Mouse (Mus musculus) forebrain, embryonic 10.5 days (tissue): ENCODE data around the gene Jmjd6. TPM values are rescaled to one million over a fixed set of nuclear protein-coding genes. Genes with fewer than 3 reads are reported as not detected.

ENCODE experiments used
- DNase-seq: peaks from one replicate; pipeline ENCODE4 v3.0.0-alpha.2; 2017; ENCODE audit warnings: low spot score; ENCODE audit errors: extremely low spot score
- H3K27ac ChIP-seq: fragments of 300-500 bp; sonication (generic); 2 replicates; pipeline ENCODE4 v1.5.1; 2016; ENCODE audit warnings: mild to moderate bottlenecking
- H3K27me3 ChIP-seq: fragments of 300-500 bp; sonication (generic); 2 replicates; pipeline ENCODE4 v1.6.1; 2016; ENCODE audit warnings: mild to moderate bottlenecking; ENCODE audit not compliant: poor library complexity, severe bottlenecking
- H3K36me3 ChIP-seq: fragments of 300-500 bp; sonication (generic); replicated peaks from 2 replicates; pipeline ENCODE4 v1.6.1; 2016; ENCODE audit warnings: mild to moderate bottlenecking, moderate library complexity
- H3K4me1 ChIP-seq: fragments of 300-500 bp; sonication (generic); 2 replicates; pipeline ENCODE4 v1.6.1; 2016
- H3K4me3 ChIP-seq: fragments of 300-500 bp; sonication (generic); 2 replicates; pipeline ENCODE4 v1.5.1; 2016; ENCODE audit warnings: mild to moderate bottlenecking, moderate library complexity
- H3K9me3 ChIP-seq: fragments of 300-500 bp; sonication (generic); 2 replicates; pipeline ENCODE4 v1.6.1; 2016; ENCODE audit warnings: mild to moderate bottlenecking, moderate library complexity
- WGBS: fragments of 180-500 bp; shearing (Covaris S2); methylation state at CpG from one replicate; pipeline ENCODE4 v1.1.7; 2016; 5-methylcytosine and 5-hydroxymethylcytosine counted together
- polyA plus RNA-seq: library from polyadenylated mRNA; unstranded; fragments of >200 nt; fragmentation: Nextera tagmentation; extraction: Ambion mirVana; gene quantifications from 2 replicates; pipeline ENCODE4 v1.2.1, GENCODE M21; 2016

The Jmjd6 gene
- 91.1 and 106 TPM in 2 replicates for polyA plus RNA-seq

DNA sequence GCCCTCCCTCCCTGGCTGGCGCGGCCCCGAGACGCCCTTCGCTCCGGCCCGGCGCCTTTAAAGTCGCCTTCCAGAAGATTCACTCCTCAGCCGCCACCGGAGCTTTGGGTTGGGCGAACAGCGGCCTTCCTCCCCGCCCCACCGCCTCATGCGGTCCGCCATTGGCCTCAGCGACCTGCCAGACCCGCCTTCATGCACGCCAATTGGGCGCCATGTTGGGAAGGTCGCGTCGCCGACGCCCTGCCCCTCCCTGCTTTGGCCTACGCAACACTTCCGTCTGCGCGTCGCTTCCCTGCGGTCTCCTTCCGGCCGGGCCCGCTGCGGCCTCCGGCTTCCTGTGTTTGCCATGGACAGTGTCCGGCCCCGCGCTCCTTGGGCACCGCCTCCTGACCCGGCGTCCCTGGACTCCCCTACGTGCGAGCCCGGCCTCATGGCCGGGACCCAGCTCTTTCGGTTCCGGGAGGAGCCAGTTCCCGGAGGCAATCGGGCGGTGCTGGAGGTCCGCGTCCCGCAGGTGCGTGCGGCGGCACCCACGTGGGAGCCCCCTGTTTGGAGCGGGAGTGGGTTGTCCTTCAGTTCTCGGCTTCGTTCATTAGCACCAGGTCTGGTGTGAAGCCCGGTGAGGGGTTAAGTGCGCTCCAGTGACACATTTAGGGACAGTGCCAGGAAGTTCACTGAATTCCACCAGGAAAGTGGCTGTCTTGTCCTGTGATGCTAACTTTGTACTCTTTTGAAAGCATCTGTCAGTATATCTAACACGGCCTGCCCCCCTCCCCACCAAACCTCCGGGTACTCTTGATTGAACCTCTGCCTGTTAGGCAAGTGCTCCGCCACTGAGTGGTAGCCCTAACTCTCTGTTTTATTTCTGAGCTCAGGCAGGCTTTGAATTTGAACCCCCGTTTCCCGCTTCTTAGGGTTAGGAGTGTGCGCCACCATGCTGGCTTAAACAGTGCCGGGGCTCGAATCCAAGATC lies at the start of gene Jmjd6, which contains the start of gene Mettl23:
Gene Jmjd6 (minus strand): TSS at position 189 of the 973 bp plus-strand sequence.
Gene Mettl23 (plus strand): TSS at position 18 of the 973 bp plus-strand sequence.
- under 1% methylated on average over 72 of the region's 72 CpGs for WGBS
- H3K27ac ChIP-seq: peak within 1 kb of the TSS; percentile 98
- peaks cover 67% of the 10 kb centered on the region for H3K4me1 ChIP-seq
- no peaks in the 10 kb centered on the region for H3K9me3 ChIP-seq
- no peaks in the 10 kb centered on the region for H3K27me3 ChIP-seq
- DNase-seq: peak; percentile 97
- peak within 1 kb of the TSS; percentile 89 for H3K4me3 ChIP-seq
- H3K36me3 ChIP-seq: peaks cover 57% of the 10 kb centered on the region

DNA sequence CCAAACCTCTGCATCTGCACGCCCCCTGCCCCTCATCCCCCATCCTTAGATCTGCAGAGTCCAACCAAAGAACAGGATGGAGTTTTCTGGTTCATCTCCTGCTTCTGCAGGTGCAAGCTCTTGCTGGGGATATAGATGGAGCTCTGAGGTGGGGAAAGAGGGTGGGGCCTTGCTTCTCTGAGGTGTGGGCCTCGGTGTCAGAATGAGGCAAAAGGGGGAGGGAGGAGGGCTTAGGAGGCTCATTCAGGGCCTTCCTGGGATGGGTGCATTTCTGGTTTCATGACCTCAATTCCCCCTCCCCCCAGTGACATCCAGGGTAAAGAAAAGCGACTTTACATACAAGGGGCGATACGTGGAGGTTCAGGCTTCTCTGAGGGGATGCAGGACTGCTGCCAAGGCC lies 43.9 kb upstream of the Jmjd6 start:
- DNase-seq: no peak
- WGBS: 61% methylated on average over 5 of the region's 5 CpGs
- no peak overlapping the region for H3K27ac ChIP-seq
- H3K36me3 ChIP-seq: no peaks in the 10 kb centered on the region
- peaks cover 15% of the 10 kb centered on the region for H3K4me1 ChIP-seq
- H3K27me3 ChIP-seq: peaks cover 38% of the 10 kb centered on the region
- no peak overlapping the region for H3K4me3 ChIP-seq
- H3K9me3 ChIP-seq: no peaks in the 10 kb centered on the region

DNA sequence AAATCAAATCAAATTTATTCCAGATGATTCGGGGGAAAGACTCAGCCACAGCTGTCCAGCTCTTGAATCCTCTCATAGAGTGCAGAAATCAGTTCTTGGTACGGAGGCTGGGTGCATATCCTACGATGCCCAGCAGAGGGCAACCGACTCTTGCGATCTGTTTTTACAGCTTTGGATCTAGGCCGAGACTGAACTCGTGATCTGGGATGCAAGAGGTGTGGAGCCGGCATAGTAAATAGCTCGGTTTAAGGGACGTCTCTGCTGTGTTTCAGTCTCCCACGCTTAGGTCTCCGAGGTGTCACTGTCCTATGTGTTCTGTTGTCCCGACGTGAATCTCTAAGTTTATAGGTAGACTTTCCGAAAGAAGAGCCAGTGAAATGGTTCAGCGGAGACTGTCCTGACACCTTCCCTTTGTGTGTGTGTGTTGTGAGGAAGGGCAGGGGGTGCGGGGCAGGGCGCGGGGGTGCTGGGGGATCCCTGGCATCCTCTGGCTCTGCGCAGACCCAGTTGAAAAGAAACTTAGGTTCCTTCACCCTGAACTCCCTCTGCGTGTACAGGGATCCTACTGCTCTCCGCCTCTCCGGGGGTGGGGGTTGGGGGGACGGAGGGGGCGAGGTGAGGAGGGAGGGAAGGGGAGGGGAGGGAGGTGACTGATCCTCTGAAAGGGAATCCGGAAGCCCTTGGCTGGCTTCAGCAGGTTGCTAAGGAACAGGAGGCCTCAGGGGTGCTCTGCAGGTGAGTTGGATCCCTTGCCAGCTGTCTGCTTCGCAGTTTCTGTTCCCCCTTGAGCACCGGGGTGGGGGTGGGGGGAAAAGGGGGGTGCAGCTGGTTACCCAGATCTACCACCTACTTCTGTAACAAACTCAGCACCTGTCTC lies 42.3 kb upstream of the Jmjd6 start:
- H3K27ac ChIP-seq: peak overlapping the region; percentile 52; the same call in 1 of the 2 replicates
- peak overlapping the region; percentile 36 for H3K4me3 ChIP-seq
- 3% methylated on average over 27 of the region's 28 CpGs for WGBS
- peaks cover 38% of the 10 kb centered on the region for H3K27me3 ChIP-seq
- peaks cover 15% of the 10 kb centered on the region for H3K4me1 ChIP-seq
- no peaks in the 10 kb centered on the region for H3K36me3 ChIP-seq
- no peaks in the 10 kb centered on the region for H3K9me3 ChIP-seq
- peak; percentile 82 for DNase-seq

DNA sequence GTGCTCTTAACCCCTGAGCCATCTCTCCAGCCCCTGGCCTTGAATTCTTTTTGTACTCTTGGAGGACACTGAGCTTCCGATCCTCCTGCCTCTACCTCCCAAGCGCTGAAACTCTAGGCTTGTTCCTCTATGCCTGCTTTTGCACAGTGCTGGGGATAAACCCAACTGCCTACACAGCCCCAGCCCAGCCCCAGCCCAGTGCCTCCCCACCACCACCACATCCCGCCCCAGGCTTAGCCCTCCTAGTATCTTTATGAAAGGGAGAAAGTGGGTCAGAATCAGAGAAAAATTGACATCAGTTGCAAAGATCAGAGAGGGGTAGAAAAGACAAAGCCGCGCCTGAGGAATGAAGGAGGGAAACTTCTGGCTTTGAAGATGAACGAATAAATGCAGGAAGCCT lies 40.8 kb upstream of the Jmjd6 start:
- Histone ChIP-seq H3K36me3 (no peaks in the 10 kb centered on the region), H3K27ac (no peak overlapping the region), H3K27me3 (peaks cover 37% of the 10 kb centered on the region), H3K4me3 (no peak overlapping the region), H3K9me3 (no peaks in the 10 kb centered on the region), H3K4me1 (peaks cover 10% of the 10 kb centered on the region)
- WGBS: 88% methylated on average over 6 of the region's 6 CpGs
- no peak for DNase-seq

DNA sequence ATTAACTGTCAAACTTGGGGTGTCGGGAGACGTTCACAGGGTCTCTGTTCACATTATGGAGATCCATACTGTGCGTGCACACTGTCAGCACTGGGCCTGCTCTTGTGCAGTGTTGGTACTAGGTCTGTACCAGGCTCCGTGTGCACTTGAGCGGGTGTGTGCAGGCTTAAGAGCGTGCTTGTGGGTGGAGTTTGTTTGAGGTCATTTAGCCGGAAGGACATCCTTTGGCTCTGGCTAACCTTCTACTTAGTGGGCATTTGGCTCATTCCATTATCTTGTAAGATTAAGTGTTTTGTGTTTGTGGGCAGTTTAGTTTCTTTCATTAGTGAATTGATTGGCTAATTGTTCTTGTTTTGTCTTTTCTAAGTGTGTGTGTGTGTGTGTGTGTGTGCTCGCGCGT lies 39.2 kb upstream of the Jmjd6 start:
- Histone ChIP-seq H3K36me3 (no peaks in the 10 kb centered on the region), H3K4me1 (peaks cover 10% of the 10 kb centered on the region), H3K9me3 (no peaks in the 10 kb centered on the region), H3K27me3 (peaks cover 31% of the 10 kb centered on the region), H3K27ac (no peak overlapping the region), H3K4me3 (no peak overlapping the region)
- DNase-seq: no peak
- 85% methylated on average over 10 of the region's 10 CpGs for WGBS

DNA sequence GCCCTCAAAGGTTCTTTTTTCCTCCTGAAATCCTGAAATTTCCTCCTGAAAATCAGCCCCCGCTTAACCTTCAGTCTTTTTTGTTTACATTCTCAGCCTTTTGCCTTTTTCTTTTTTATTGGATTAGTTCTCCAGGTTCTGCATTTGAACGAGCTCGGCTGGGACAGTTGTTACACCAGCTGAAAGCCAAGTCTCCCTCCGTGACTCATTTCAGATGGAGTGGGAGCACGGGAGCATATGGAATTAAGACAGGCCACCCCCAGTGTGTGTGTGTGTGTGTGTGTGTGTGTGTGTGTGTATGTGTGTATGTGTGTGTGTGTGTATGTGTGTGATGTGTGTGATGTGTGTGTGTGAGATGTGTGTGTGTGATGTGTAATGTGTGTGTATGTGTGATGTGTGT lies 38.2 kb upstream of the Jmjd6 start:
- H3K36me3 ChIP-seq: no peaks in the 10 kb centered on the region
- H3K27ac ChIP-seq: no peak overlapping the region
- no peak for DNase-seq
- H3K27me3 ChIP-seq: peaks cover 21% of the 10 kb centered on the region
- H3K4me3 ChIP-seq: no peak overlapping the region
- peaks cover 10% of the 10 kb centered on the region for H3K4me1 ChIP-seq
- WGBS: 70% methylated on average over 5 of the region's 5 CpGs
- no peaks in the 10 kb centered on the region for H3K9me3 ChIP-seq

DNA sequence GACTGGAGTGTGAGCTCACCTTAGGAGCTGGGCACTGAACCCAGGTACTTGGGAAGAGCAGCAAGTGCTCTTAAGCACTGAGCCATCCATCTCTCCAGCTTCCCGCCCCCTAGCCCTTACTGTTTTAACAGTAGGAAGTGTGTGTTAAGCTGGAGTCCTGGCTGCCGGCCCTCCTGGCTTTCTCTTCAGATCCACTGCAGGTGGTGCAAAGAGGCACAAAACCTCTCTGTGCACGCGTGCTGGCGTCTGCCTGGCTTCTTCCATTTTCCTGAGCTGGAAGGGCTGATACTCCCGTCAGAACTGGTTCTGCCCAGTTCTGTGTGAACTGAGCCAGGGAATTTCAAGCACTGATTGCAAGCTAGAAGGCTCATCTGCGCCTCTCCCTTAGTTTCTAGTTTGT lies 37.6 kb upstream of the Jmjd6 start:
- 65% methylated on average over 7 of the region's 7 CpGs for WGBS
- peaks cover 2% of the 10 kb centered on the region; the same call in 1 of the 2 replicates for H3K36me3 ChIP-seq
- no peak overlapping the region for H3K27ac ChIP-seq
- no peak overlapping the region for H3K4me3 ChIP-seq
- no peak for DNase-seq
- H3K27me3 ChIP-seq: peaks cover 15% of the 10 kb centered on the region
- peaks cover 6% of the 10 kb centered on the region for H3K4me1 ChIP-seq
- no peaks in the 10 kb centered on the region for H3K9me3 ChIP-seq

DNA sequence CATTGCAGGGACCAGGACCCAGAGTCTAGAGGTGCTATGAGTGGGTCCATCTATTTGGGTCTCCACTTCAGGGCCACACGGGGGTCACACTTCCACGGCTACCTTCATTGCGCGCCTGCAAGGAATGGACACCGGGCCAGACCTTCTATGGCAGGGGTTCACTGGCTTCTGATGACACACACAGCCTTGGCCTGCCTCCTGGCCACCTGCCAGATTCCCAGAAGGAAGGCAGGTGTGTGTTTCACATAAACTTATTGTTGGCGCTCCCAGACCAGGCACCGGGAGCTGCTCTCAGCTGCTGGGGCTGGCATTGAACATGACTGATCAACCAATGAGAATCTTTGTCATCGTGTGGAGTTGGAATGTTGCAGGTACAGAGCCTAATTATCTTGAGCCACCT lies 35.2 kb upstream of the Jmjd6 start:
- H3K4me3 ChIP-seq: no peak overlapping the region
- H3K36me3 ChIP-seq: peaks cover 22% of the 10 kb centered on the region
- WGBS: 94% methylated on average over 8 of the region's 8 CpGs
- DNase-seq: no peak
- no peaks in the 10 kb centered on the region for H3K27me3 ChIP-seq
- H3K9me3 ChIP-seq: no peaks in the 10 kb centered on the region
- no peaks in the 10 kb centered on the region for H3K4me1 ChIP-seq
- no peak overlapping the region for H3K27ac ChIP-seq

DNA sequence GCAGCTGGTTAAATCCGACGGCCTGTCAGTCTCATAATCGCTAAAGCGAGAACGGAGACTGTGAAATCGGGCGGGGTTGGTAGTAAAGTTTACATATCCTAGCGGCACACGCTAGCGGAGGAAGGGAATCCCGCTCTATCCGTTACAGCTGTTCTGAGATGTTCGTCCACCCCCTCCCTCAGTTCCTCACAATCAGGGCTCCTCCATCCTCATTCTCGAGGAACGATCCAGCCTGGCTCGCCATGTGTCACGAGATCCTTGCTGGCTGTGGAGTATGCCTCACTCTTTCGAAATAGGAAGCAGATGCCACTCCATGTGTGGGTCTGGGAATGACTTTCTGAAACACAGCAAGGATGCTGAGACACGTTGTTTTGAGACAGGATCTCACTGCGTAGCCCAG lies 30.7 kb upstream of the Jmjd6 start:
- Histone ChIP-seq H3K4me1 (no peaks in the 10 kb centered on the region), H3K9me3 (no peaks in the 10 kb centered on the region), H3K4me3 (no peak overlapping the region), H3K36me3 (peaks cover 53% of the 10 kb centered on the region), H3K27ac (no peak overlapping the region), H3K27me3 (no peaks in the 10 kb centered on the region)
- no peak for DNase-seq
- 95% methylated on average over 20 of the region's 20 CpGs for WGBS

DNA sequence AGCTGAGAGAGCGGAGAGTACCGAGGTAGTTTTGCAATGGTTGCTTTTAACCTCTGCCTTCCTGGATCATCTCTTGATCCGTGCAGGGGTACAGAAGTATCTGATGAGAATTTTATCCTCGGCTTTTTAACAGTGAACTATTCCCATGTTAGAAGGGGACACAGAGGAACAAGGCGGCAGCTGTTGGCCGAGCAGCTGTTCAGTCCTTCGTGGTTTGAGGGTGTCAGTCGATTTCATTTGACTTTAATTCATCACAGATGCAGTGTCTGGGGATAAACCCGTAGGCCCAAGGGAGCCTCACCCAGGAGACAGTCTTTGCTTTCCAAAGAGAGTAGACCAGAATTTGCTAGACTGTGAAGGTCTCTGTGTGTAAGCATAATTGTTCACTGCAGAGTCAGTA lies 28.3 kb upstream of the Jmjd6 start:
- H3K27ac ChIP-seq: no peak overlapping the region
- no peak overlapping the region for H3K4me3 ChIP-seq
- no peaks in the 10 kb centered on the region for H3K4me1 ChIP-seq
- H3K36me3 ChIP-seq: peaks cover 64% of the 10 kb centered on the region
- no peaks in the 10 kb centered on the region for H3K27me3 ChIP-seq
- no peaks in the 10 kb centered on the region for H3K9me3 ChIP-seq
- DNase-seq: no peak
- 89% methylated on average over 9 of the region's 9 CpGs for WGBS

DNA sequence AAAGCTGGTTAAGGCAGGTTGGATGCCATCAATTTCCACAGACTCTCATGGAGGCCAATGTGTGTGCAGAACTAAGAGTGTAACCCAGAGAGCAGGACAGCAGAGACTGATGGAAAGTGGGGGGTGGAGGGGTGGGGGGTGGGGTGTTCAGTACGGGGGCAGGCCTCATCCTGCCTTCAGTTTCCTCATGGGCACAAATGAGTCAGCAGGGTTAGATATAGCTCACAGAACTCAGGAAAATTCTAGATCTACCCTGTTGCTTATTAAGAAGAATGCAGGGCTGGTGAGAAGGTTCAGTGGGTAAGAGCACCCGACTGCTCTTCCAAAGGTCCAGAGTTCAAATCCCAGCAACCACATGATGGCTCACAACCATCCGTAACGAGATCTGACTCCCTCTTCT lies 26.4 kb upstream of the Jmjd6 start:
- Histone ChIP-seq H3K27me3 (no peaks in the 10 kb centered on the region), H3K4me1 (no peaks in the 10 kb centered on the region), H3K27ac (no peak overlapping the region), H3K36me3 (peaks cover 72% of the 10 kb centered on the region), H3K4me3 (no peak overlapping the region), H3K9me3 (no peaks in the 10 kb centered on the region)
- DNase-seq: no peak
- 90% methylated on average over 4 of the region's 4 CpGs for WGBS

DNA sequence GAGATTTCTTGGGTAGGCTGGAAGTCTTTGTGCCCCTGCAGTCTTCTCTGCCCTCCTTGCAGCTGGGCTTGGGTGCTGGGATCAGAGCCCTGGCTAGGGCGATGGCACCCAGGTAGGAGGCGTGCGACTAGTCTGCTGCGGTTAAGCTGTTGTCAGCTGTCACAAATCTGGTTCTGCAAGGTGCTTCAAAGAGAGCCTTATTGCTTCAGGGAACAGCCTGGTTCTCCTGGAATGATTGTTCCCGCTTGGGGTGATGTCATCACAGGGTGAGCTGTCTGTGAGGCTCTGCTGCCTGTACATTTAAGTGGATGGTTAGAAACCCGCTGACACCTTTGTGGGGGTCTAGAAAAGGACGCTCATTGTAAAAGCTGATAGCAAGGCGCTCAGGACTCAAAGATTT lies 26.0 kb upstream of the Jmjd6 start:
- Histone ChIP-seq H3K9me3 (no peaks in the 10 kb centered on the region), H3K4me3 (no peak overlapping the region), H3K27me3 (no peaks in the 10 kb centered on the region), H3K27ac (no peak overlapping the region), H3K4me1 (no peaks in the 10 kb centered on the region), H3K36me3 (peaks cover 72% of the 10 kb centered on the region)
- WGBS: 88% methylated on average over 8 of the region's 8 CpGs
- no peak for DNase-seq
